Mouse (Mus musculus) thymus, postnatal 10 days (tissue): ENCODE data around the gene Ccdc34.

Experiments used
- DNase-seq, 2 experiments: peaks; one replicate each; pipeline ENCODE4 v3.0.0; 2021; ENCODE audit warnings: low spot score in 2 of 2

Gene Ccdc34

GRCm38 (mm10) chr2:110210508-110211496 lies 193.2 kb downstream of the Ccdc34 start:
- DNase-seq = no peak

- no peak for DNase-seq
Observed at GRCm38 (mm10) chr2:110214278-110214677, 196.7 kb downstream of the Ccdc34 start.

GRCm38 (mm10) chr2:110214991-110215684 lies 197.5 kb downstream of the Ccdc34 start:
- DNase-seq = no peak

GRCm38 (mm10) chr2:110215685-110216058 lies 198.1 kb downstream of the Ccdc34 start:
- no peak for DNase-seq

- no peak for DNase-seq
Observed at GRCm38 (mm10) chr2:110220492-110220891, 202.9 kb downstream of the Ccdc34 start.

GRCm38 (mm10) chr2:110222793-110223192 lies 205.2 kb downstream of the Ccdc34 start:
- no peak for DNase-seq
